Mouse (Mus musculus): ENCODE measurements around the gene Gm2163.
"Not testable (repeated sequence)": the region's sequence is repeated elsewhere in the genome, so short reads cannot be mapped to it uniquely, and the experiment has no call there.

Gm2163 gene

GRCm38 (mm10) chr4:42466452-42466851 is at the start of gene Gm2163:
Gene Gm2163 (plus strand): TSS chr4:42466752.
- not testable (repeated sequence) for DNase-seq (ENCODE audit: low spot score in 2 of 2)

DNA sequence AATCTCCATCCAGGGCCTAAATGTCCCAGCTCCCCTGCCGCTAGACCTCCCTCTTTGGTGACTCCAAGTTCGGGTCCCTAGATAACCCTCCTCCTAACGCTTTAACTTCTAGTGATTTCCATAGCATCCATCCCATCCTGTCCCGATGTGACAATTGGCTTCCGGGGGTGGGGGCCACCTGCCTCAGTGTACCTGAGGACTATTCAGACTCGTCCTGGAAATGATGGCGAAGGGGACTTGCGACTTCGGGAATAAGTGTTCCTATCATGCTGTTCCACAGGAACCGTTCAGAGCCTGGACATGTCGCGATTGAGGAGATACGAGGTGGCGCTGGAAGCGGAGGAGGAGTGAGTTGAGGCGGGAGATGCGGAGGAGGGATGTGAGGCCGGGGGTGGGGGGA is 27.5 kb upstream of the Gm2163 start, which contains the start of gene Gm21586:
TSS of gene Gm21586 (plus strand) at position 301 of the 400 bp plus-strand sequence.
- DNase-seq (ENCODE audit: low spot score in 2 of 2), result not testable (repeated sequence)

DNA sequence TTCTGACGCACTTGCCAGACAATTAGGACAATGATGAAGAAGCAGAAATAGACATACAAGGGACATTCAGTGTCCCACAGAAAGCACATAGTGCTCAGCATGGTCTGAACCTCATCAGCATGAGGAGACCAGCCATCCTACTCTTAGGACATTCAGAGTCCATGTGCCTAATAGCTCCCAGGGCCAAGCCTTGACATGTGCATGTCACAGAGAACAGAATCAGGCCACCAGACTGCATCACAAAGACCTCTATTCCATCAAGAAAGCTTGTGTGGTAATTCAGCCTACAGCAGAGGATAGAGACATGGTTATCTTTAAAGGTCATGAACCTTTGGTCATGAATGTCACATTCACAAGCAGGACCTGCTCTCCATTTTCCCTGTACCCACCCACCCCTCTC is 61.5 kb downstream of the Gm2163 start, which contains the start of gene Fam205a2:
TSS of gene Fam205a2 (minus strand) at position 101 of the 400 bp plus-strand sequence.
- not testable (repeated sequence) for DNase-seq (ENCODE audit: low spot score in 2 of 2)

GRCm38 (mm10) chr4:42611895-42612294 is 145.3 kb downstream of the Gm2163 start, which contains the start of gene Gm10591:
Gene Gm10591 (plus strand): TSS chr4:42612195.
- not testable (repeated sequence) for DNase-seq (ENCODE audit: low spot score in 2 of 2)

DNA sequence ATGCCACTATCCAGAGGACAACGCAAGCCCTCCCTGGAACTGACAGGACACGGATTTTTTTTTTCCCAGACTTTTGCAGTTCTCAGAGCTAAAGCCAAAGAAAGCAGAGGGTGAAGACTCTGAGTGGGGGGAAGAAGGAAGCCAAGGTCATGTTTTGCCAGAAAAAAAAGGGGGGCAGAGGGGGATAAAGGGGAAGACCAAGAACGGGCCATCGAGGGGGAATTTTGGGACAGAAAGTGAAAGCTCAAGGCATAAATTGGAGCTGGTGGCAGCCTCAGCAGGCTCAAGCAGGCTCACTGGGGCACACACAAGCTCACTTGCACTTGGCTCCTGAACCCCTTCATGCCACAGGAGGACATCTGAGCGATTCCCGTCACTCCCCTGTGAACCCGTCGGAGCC is 162.9 kb downstream of the Gm2163 start, which contains the start of gene Gm2564:
TSS of gene Gm2564 (plus strand) at position 301 of the 400 bp plus-strand sequence.
- DNase-seq (ENCODE audit: low spot score in 2 of 2), result not testable (repeated sequence)
